Mouse (Mus musculus) cerebellum, adult 9-11 months (tissue): Measurements from ENCODE around the gene Platr17.
"Not testable (repeated sequence)": the region's sequence is repeated elsewhere in the genome, so short reads cannot be mapped to it uniquely, and the experiment has no call there.

ENCODE experiments used
- DNase-seq: peaks from one replicate; pipeline ENCODE4 v3.0.0; 2022

Platr17 gene

GRCm38 (mm10) chr17:33903911-33904651 lies 854 bp upstream of the Platr17 start:
- not testable (repeated sequence) for DNase-seq

- DNase-seq, result peak; percentile 85
Observed at GRCm38 (mm10) chr17:33908331-33909076, 3.6 kb downstream of the Platr17 start.

- peak; percentile 99 for DNase-seq
Observed at GRCm38 (mm10) chr17:33909077-33909868, 4.3 kb downstream of the Platr17 start, which contains the start of gene Daxx. Gene Daxx, plus strand, starts transcription at chr17:33909414.

GRCm38 (mm10) chr17:33909869-33910250 lies 4.9 kb downstream of the Platr17 start:
- DNase-seq, result no peak

- DNase-seq, result peak; percentile 60
Observed at GRCm38 (mm10) chr17:33910346-33911051, 5.6 kb downstream of the Platr17 start.

- DNase-seq, result peak; percentile 57
Observed at GRCm38 (mm10) chr17:33911052-33911812, 6.3 kb downstream of the Platr17 start.

GRCm38 (mm10) chr17:33911813-33912414 lies 7.0 kb downstream of the Platr17 start:
- DNase-seq, result peak; percentile 58

- peak; percentile 60 for DNase-seq
Observed at GRCm38 (mm10) chr17:33913264-33913663, 8.3 kb downstream of the Platr17 start.

- peak; percentile 47 for DNase-seq
Observed at GRCm38 (mm10) chr17:33913905-33914304, 9.0 kb downstream of the Platr17 start.

GRCm38 (mm10) chr17:33914969-33915391 lies 10.0 kb downstream of the Platr17 start:
- DNase-seq, result peak; percentile 65

GRCm38 (mm10) chr17:33915671-33916250 lies 10.8 kb downstream of the Platr17 start, which contains the start of the genes Tapbp and Zbtb22:
Gene Tapbp, plus strand, starts transcription at chr17:33915899.
Gene Zbtb22, plus strand, starts transcription at chr17:33915904.
- peak; percentile 99 for DNase-seq

GRCm38 (mm10) chr17:33916294-33916693 lies 11.4 kb downstream of the Platr17 start:
- peak; percentile 76 for DNase-seq

GRCm38 (mm10) chr17:33916847-33917655 lies 12.1 kb downstream of the Platr17 start:
- peak; percentile 74 for DNase-seq

GRCm38 (mm10) chr17:33917656-33918292 lies 12.8 kb downstream of the Platr17 start:
- peak; percentile 67 for DNase-seq

- DNase-seq, result peak; percentile 72
Observed at GRCm38 (mm10) chr17:33918293-33919203, 13.6 kb downstream of the Platr17 start.

- DNase-seq, result peak; percentile 85
Observed at GRCm38 (mm10) chr17:33919351-33920281, 14.7 kb downstream of the Platr17 start.
